Mouse (Mus musculus): ENCODE data around the gene H2-Ob. TPM values are rescaled to one million over a fixed set of nuclear protein-coding genes. Genes with fewer than 3 reads are reported as not detected.

H2-Ob gene
- total RNA-seq, 1 experiment from 2014 or later, result 1,002 TPM

GRCm38 (mm10) chr17:34300691-34301566 is 62.2 kb downstream of the H2-Ob start:
- ATAC-seq (ENCODE audit: extremely low read depth, insufficient number of reproducible peaks, low FRiP score, poor library complexity, severe bottlenecking), result peak; percentile 64

DNA sequence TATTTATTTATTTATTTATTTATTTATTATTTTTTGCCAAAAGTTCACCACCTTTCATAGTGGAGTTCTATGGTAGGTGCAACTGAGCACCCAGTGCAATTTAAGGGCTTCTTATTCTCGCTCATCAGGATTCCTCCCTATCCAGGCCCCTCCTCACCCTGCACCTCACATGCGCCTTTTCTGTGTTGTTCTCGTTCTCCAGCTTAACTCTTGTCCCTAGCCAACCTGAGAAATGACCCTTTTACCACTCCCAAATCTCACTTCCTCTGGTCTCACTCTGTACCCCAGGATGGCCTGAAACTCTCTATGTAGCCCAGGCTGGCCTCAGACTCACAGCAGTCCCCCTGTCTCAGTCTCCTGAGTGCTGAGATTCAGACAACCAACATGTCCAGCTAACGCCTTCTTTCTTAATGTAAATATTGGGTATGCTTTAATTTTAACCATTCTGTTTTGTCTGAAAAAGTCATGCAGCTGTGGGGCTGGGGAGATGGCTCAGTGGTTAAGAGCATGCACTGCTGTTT is 63.0 kb downstream of the H2-Ob start:
- ATAC-seq (ENCODE audit: extremely low read depth, insufficient number of reproducible peaks, low FRiP score, poor library complexity, severe bottlenecking), result no peak

GRCm38 (mm10) chr17:34303789-34304188 is 65.1 kb downstream of the H2-Ob start:
- ATAC-seq (ENCODE audit: extremely low read depth, insufficient number of reproducible peaks, low FRiP score, poor library complexity, severe bottlenecking), result no peak

Other genes starting within 250 kb of the H2-Ob start
- gene H2-K1, start 238.6 kb upstream of the H2-Ob start, total RNA-seq (2017), result 1,803 and 2,030 TPM in 2 replicates
- gene Ring1, start 214.2 kb upstream of the H2-Ob start, total RNA-seq (2017), result 14.8 and 24.3 TPM in 2 replicates
- 89.7 and 114 TPM in 2 replicates for gene H2-Ke6, start 210.8 kb upstream of the H2-Ob start, total RNA-seq (2017)
- gene Slc39a7, start 207.2 kb upstream of the H2-Ob start, total RNA-seq (2017), result 65.5 and 69.1 TPM in 2 replicates
- gene Rxrb, start 207.1 kb upstream of the H2-Ob start, total RNA-seq (2017), result 65.3 and 70.2 TPM in 2 replicates
- 10.4 and 13.0 TPM in 2 replicates for gene Col11a2, start 199.5 kb upstream of the H2-Ob start, total RNA-seq (2017)
- 119 and 138 TPM in 2 replicates for gene H2-Oa, start 146.6 kb upstream of the H2-Ob start, total RNA-seq (2017)
- gene H2-DMa, start 119.4 kb upstream of the H2-Ob start, total RNA-seq (2017), result 221 and 234 TPM in 2 replicates
- 714 and 721 TPM in 2 replicates for gene Brd2, start 116.3 kb upstream of the H2-Ob start, total RNA-seq (2017)
- gene H2-DMb2, start 95.6 kb upstream of the H2-Ob start, total RNA-seq (2017), result 699 and 729 TPM in 2 replicates
- 278 and 300 TPM in 2 replicates for gene H2-DMb1, start 85.8 kb upstream of the H2-Ob start, total RNA-seq (2017)
- gene Tap1, start 51.4 kb upstream of the H2-Ob start, total RNA-seq (2017), result 221 and 235 TPM in 2 replicates
- gene Psmb9, start 51.1 kb upstream of the H2-Ob start, total RNA-seq (2017), result 132 and 176 TPM in 2 replicates
- 312 and 336 TPM in 2 replicates for gene Psmb8, start 41.2 kb upstream of the H2-Ob start, total RNA-seq (2017)
- 108 and 112 TPM in 2 replicates for gene Tap2, start 35.4 kb upstream of the H2-Ob start, total RNA-seq (2017)
- gene H2-Ab1, start 18.8 kb downstream of the H2-Ob start, total RNA-seq (2017), result 2,894 and 2,999 TPM in 2 replicates
- gene H2-Aa, start 48.9 kb downstream of the H2-Ob start, total RNA-seq (2017), result 2,237 and 2,269 TPM in 2 replicates
- 2,076 and 2,332 TPM in 2 replicates for gene H2-Eb1, start 67.0 kb downstream of the H2-Ob start, total RNA-seq (2017)
- gene H2-Eb2, start 86.8 kb downstream of the H2-Ob start, total RNA-seq (2017), result 52.6 and 54.0 TPM in 2 replicates
- 10.9 and 11.9 TPM in 2 replicates for gene Btnl2, start 115.9 kb downstream of the H2-Ob start, total RNA-seq (2017)
- 0.93 TPM in 1 of 2 replicates, not detected in the other for gene Btnl1, start 138.2 kb downstream of the H2-Ob start, total RNA-seq (2017)
- 12.5 and 14.0 TPM in 2 replicates for gene BC051142, start 159.9 kb downstream of the H2-Ob start, total RNA-seq (2017)
- gene Btnl4, start 238.4 kb downstream of the H2-Ob start, total RNA-seq (2017), result not detected in 2 replicates